Mouse (Mus musculus) heart, embryonic 11.5 days (tissue): ENCODE data around the gene Lmo3. TPM values are rescaled to one million over a fixed set of nuclear protein-coding genes. Genes with fewer than 3 reads are reported as not detected.

ENCODE experiments used
- ATAC-seq: fragments of 200-750 bp; cut with Nextera tagmentation; replicated peaks from 2 replicates; pipeline ENCODE4 v1.8.0; 2017; ENCODE audit warnings: moderate library complexity; ENCODE audit not compliant: insufficient number of reproducible peaks, low FRiP score, low TSS enrichment
- H3K27ac ChIP-seq: fragments of 300-500 bp; sonication (generic); 2 replicates; pipeline ENCODE4 v1.5.1; 2014; ENCODE audit warnings: mild to moderate bottlenecking, low read depth, low read length
- H3K27me3 ChIP-seq: fragments of 300-500 bp; sonication (generic); 2 replicates; pipeline ENCODE4 v1.6.1; 2014; ENCODE audit warnings: mild to moderate bottlenecking, low read length, mixed read lengths; ENCODE audit not compliant: control insufficient read depth, insufficient read depth
- H3K36me3 ChIP-seq: fragments of 300-500 bp; sonication (generic); 2 replicates; pipeline ENCODE4 v1.6.1; 2014; ENCODE audit warnings: mild to moderate bottlenecking, low read length, moderate library complexity, mixed read lengths; ENCODE audit not compliant: control insufficient read depth, insufficient read depth
- H3K4me1 ChIP-seq: fragments of 300-500 bp; sonication (generic); 2 replicates; pipeline ENCODE4 v1.6.1; 2014; ENCODE audit warnings: low read length; ENCODE audit not compliant: control insufficient read depth, insufficient read depth
- H3K4me2 ChIP-seq: fragments of 300-500 bp; sonication (generic); 2 replicates; pipeline ENCODE4 v1.6.1; 2014; ENCODE audit warnings: mild to moderate bottlenecking, moderate library complexity
- H3K4me3 ChIP-seq: fragments of 300-500 bp; sonication (generic); 2 replicates; pipeline ENCODE4 v1.5.1; 2014; ENCODE audit warnings: low read depth, low read length
- H3K9ac ChIP-seq: fragments of 300-500 bp; sonication (generic); 2 replicates; pipeline ENCODE4 v1.6.1; 2014; ENCODE audit warnings: mild to moderate bottlenecking, low read depth, low read length, moderate library complexity
- H3K9me3 ChIP-seq: fragments of 300-500 bp; sonication (generic); replicated peaks from 2 replicates; pipeline ENCODE4 v1.6.1; 2016; ENCODE audit warnings: low read length; ENCODE audit not compliant: control insufficient read depth
- WGBS: fragments of 180-500 bp; shearing (Covaris S2); extraction: QIAGEN DNeasy Blood & Tissue Kit; methylation state at CpG from one replicate; pipeline ENCODE4 v1.1.7; 2014; ENCODE audit not compliant: insufficient replicate concordance; 5-methylcytosine and 5-hydroxymethylcytosine counted together
- polyA plus RNA-seq: library from polyadenylated mRNA; unstranded; fragments of >200 nt; fragmentation: Nextera tagmentation; extraction: Ambion mirVana; gene quantifications from 2 replicates; pipeline ENCODE4 v1.2.1, GENCODE M21; 2014

Lmo3 gene
- polyA plus RNA-seq, 1 experiment from 2014 or later = 1.0 TPM

DNA sequence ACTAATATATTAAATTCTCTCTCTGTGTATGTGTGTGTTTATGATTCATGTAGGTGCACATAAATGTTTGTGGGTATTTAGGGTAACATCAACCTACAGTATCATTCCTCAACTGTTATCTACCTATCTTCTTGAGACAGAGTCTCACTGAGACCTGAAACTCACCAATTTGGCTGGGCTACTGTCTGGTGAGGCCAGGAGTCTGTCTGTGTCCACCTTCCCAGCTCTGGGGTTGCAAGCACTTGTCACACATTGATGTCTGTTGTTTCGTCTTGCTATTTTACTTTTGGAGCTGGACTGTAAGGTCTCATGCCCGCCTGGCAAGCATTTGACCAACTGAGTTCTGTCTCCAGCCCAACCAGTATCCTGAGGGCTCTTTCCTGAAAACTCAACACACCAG, 210.6 kb downstream of the Lmo3 start:
- no peak overlapping the region for H3K27ac ChIP-seq
- no peak overlapping the region for H3K4me2 ChIP-seq
- H3K9ac ChIP-seq = no peak overlapping the region
- H3K4me3 ChIP-seq = no peak overlapping the region
- no peak for ATAC-seq
- no peaks in the 10 kb centered on the region for H3K27me3 ChIP-seq
- no peaks in the 10 kb centered on the region for H3K9me3 ChIP-seq
- no peaks in the 10 kb centered on the region for H3K36me3 ChIP-seq
- 62% methylated on average over 2 of the region's 2 CpGs for WGBS
- no peaks in the 10 kb centered on the region for H3K4me1 ChIP-seq

DNA sequence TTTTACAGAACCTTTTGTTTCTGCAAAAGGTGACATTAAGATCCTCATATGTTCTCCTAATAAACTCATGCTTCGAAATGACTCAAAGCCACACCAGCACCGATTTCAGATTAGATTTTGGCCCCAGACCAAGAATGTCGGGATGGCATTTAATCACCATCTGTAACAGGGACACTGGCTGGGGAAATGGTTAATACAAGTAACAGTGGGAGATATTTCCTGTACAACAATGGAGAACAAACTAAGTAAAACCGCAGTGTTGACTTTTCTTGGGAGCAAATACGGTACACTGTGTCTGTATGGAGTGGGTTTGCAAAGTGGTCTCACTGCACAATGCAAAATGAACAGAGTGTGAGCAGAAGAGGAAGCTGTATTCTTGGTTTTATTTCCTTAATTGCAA, 217.7 kb downstream of the Lmo3 start:
- Histone ChIP-seq H3K36me3 (no peaks in the 10 kb centered on the region), H3K9me3 (no peaks in the 10 kb centered on the region), H3K4me3 (no peak overlapping the region), H3K9ac (no peak overlapping the region), H3K4me1 (no peaks in the 10 kb centered on the region), H3K27me3 (no peaks in the 10 kb centered on the region), H3K27ac (no peak overlapping the region), H3K4me2 (no peak overlapping the region)
- ATAC-seq = no peak
- 51% methylated on average over 5 of the region's 5 CpGs for WGBS

DNA sequence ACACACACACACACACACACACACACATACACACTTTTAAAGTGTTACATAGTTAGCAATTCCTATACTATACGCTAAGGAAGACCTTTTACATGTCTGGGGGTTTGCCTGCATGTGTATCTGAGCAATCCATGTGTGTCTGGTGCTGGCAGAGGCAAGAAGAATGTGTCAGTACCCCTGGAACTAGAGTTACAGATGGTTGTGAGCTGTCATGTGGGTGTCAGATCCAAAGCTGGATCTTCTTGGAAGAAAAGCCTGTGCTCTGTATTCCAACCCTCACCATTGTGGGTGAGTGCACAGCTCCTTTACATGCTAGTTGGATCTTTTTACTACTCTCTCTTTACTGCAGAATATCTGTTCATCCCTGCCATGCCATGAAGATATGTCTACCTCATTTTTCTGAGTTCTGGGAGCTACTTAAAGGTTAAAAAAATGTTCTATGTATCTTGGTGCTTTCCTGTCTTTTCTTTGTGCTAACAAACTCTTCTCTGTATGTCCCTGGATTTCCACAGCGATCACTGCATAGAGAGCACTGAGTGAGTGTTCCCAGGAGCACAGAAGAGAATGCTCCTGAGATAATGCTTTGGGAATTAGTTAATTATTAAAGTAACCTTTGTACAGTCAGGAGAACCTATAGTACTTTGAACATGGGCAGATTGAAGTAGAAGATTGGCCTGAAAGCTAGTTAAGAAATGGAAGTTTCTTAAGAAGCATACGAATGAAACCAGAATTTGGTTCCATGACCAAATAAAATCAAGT, 231.0 kb downstream of the Lmo3 start:
- 84% methylated on average over 3 of the region's 3 CpGs for WGBS
- no peak for ATAC-seq
- H3K27ac ChIP-seq = no peak overlapping the region

DNA sequence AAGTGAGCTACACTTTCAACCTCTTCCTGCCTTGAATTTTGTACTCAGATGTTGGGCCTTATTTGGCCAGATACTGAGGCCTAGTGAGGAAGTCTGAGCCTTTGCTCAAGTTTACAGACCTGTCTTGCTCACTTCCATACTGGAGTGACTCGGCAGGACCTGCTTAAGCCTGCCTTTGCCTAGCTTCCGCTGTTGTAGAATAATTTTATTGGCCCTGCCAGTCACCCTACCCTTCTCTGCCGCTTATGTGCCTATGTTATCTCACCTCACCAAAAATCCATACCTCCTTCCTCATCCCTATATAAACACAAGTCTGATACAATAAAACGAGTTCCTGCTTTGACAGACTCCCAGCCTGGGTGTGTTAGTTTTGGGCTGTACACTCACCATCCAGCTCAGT, 235.2 kb downstream of the Lmo3 start:
- H3K9ac ChIP-seq = no peak overlapping the region
- no peaks in the 10 kb centered on the region for H3K27me3 ChIP-seq
- WGBS = 72% methylated on average over 4 of the region's 4 CpGs
- H3K4me1 ChIP-seq = no peaks in the 10 kb centered on the region
- H3K9me3 ChIP-seq = peaks cover 2% of the 10 kb centered on the region
- ATAC-seq = no peak
- no peak overlapping the region for H3K4me2 ChIP-seq
- no peaks in the 10 kb centered on the region for H3K36me3 ChIP-seq
- no peak overlapping the region for H3K27ac ChIP-seq
- no peak overlapping the region for H3K4me3 ChIP-seq

More for the DNA sequence above, 231.0 kb downstream of the Lmo3 start:
- Histone ChIP-seq H3K4me2 (no peak overlapping the region), H3K36me3 (no peaks in the 10 kb centered on the region), H3K27me3 (no peaks in the 10 kb centered on the region), H3K4me1 (no peaks in the 10 kb centered on the region), H3K4me3 (no peak overlapping the region), H3K9ac (no peak overlapping the region), H3K9me3 (no peaks in the 10 kb centered on the region)

DNA sequence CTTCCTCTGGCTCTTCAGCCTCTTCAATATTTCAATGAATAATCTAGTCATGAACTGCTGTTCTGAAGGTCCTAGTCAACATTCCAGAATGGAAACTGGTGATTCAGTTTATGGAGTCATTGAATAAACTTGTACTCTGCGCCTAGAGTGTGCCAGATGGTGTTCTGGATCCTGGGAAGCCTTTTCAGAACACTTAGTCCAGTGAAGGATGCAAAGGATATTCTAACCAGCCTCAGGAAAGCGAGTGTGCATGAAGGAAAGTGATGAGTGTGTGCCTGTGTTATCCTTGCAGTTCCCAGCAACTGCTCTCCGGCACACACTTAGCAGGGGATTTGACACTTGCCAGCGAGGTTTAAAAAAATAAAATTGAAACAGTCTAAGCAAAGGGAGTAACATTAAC, 245.9 kb downstream of the Lmo3 start:
- no peak overlapping the region for H3K9ac ChIP-seq
- no peak overlapping the region for H3K4me3 ChIP-seq
- 76% methylated on average over 4 of the region's 4 CpGs for WGBS
- no peak overlapping the region for H3K4me2 ChIP-seq
- H3K27ac ChIP-seq = no peak overlapping the region
- ATAC-seq = no peak
- H3K4me1 ChIP-seq = no peaks in the 10 kb centered on the region
- H3K27me3 ChIP-seq = no peaks in the 10 kb centered on the region
- no peaks in the 10 kb centered on the region for H3K36me3 ChIP-seq
- no peaks in the 10 kb centered on the region for H3K9me3 ChIP-seq

DNA sequence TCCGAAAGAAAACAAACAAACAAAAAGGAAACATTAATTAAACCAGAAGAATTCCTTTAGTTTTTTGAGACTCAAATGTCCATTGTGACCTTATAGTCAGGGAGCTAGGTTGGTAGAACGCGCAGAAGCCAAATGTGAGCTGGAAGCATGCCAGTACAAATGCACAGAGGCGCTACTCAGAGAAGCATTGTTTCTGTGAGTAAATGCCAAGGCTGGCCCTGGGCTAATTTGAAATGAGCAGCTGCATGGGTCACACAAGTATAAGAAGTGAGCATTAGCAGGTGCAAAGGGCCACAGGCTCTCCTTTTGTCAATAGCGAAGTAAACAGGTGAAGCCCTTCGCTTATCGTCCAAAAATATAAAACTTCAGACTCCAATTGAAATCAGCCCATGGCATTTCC, 247.8 kb downstream of the Lmo3 start:
- H3K4me3 ChIP-seq = no peak overlapping the region
- H3K4me1 ChIP-seq = no peaks in the 10 kb centered on the region
- no peaks in the 10 kb centered on the region for H3K9me3 ChIP-seq
- no peak overlapping the region for H3K4me2 ChIP-seq
- H3K27ac ChIP-seq = no peak overlapping the region
- no peak overlapping the region for H3K9ac ChIP-seq
- no peaks in the 10 kb centered on the region for H3K27me3 ChIP-seq
- no peaks in the 10 kb centered on the region for H3K36me3 ChIP-seq
- no peak for ATAC-seq
- WGBS = 79% methylated on average over 7 of the region's 7 CpGs

DNA sequence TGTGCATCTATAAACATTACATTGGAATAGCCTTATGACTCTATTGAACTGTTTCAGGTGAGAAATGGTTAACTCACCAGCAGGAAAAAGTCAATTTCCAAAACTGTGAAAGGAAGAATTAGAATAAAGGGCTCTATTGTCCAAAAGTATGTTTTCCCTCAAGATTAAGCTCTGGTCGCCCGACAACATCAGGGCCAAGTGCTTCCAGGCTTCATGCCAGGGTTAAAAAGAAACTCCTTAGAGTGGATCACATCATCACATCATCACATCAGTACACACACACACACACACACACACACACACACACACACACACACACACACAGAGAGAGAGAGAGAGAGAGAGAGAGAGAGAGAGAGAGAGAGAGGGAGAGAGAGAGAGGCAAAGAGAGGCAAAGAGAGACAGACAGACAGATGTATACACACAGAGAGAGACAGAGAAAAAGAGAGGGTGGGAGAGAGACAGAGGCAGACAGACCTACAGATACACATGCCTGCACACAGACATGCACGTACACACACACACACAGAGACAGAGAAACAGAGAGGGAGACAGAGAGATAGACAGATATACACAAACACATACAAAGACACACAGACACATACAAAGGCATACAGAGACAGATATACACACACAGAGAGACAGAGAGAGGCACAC, 255.9 kb downstream of the Lmo3 start:
- H3K27ac ChIP-seq = no peak overlapping the region
- no peak for ATAC-seq
- H3K4me1 ChIP-seq = no peaks in the 10 kb centered on the region
- no peaks in the 10 kb centered on the region for H3K27me3 ChIP-seq
- H3K9me3 ChIP-seq = no peaks in the 10 kb centered on the region
- no peaks in the 10 kb centered on the region for H3K36me3 ChIP-seq
- no peak overlapping the region for H3K9ac ChIP-seq
- no peak overlapping the region for H3K4me3 ChIP-seq
- no peak overlapping the region for H3K4me2 ChIP-seq
- 52% methylated on average over 3 of the region's 3 CpGs for WGBS

DNA sequence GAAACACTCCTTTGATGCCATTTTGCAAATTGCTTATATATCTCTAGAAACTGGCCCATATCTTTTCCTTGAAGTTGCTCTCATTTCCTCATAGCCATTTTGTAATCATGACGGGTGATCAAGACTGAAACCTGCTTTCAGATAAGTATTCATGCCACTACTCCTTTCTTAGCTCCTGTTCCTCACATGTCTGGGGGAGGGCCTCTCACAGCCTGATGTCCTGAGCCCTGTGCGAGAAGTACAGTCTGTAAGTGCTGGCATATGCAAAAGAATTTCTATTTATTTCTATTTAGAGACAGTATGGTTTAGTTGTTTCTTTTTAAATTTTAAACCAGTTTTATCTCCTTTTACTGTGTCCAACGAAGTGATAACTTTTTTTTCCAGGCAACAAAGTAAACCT, 256.6 kb downstream of the Lmo3 start:
- Histone ChIP-seq H3K36me3 (no peaks in the 10 kb centered on the region), H3K9ac (no peak overlapping the region), H3K27me3 (no peaks in the 10 kb centered on the region), H3K27ac (no peak overlapping the region), H3K4me2 (no peak overlapping the region), H3K9me3 (no peaks in the 10 kb centered on the region), H3K4me3 (no peak overlapping the region), H3K4me1 (no peaks in the 10 kb centered on the region)
- no peak for ATAC-seq
- 50% methylated on average over 3 of the region's 3 CpGs for WGBS

DNA sequence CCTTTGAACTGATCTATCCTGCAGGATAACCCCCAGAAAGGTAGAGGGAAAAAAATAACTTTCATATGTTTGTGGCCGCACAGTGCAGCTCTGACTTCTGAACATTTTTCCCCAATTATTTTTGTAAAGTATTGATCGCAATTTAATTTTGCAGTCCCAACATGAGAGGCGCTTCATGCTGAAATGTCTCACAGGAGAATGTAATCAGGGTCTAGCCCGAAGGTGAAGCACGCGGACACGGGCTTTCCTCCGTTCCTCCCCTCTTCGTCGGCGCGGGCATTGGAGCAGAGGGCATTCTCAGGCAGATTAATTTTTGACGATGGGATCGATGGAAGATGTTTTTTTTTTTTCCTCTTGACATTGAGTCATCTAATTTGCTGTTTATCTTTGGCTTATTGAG, 258.4 kb downstream of the Lmo3 start:
- no peaks in the 10 kb centered on the region for H3K36me3 ChIP-seq
- ATAC-seq = no peak
- H3K27me3 ChIP-seq = no peaks in the 10 kb centered on the region
- no peaks in the 10 kb centered on the region for H3K9me3 ChIP-seq
- WGBS = 89% methylated on average over 14 of the region's 14 CpGs
- no peak overlapping the region for H3K4me2 ChIP-seq
- H3K9ac ChIP-seq = no peak overlapping the region
- H3K4me3 ChIP-seq = no peak overlapping the region
- H3K27ac ChIP-seq = no peak overlapping the region
- H3K4me1 ChIP-seq = no peaks in the 10 kb centered on the region
